Mouse (Mus musculus): ENCODE measurements around the gene Ppp6r2. TPM values are rescaled to one million over a fixed set of nuclear protein-coding genes. Genes with fewer than 3 reads are reported as not detected.

Ppp6r2 gene
- polyA plus RNA-seq, 1 experiment from 2014 or later = 22.7 TPM

GRCm38 (mm10) chr15:89295580-89296165, 84.3 kb downstream of the Ppp6r2 start:
- DNase-seq (ENCODE audit: low spot score) (no peak), ATAC-seq (ENCODE audit: insufficient number of reproducible peaks, low FRiP score, low TSS enrichment, low read depth) (no peak)
- Histone ChIP-seq H3K4me1 (ENCODE audit: control insufficient read depth, insufficient read depth, low read length) (no peaks in the 10 kb centered on the region), H3K9me3 (ENCODE audit: control insufficient read depth, low read length) (no peaks in the 10 kb centered on the region), H3K9ac (ENCODE audit: low read length) (no peak overlapping the region), H3K27ac (replicated peaks; ENCODE audit: low read depth, low read length) (no peak overlapping the region), H3K4me2 (ENCODE audit: low read depth, severe bottlenecking) (no peak overlapping the region), H3K4me3 (ENCODE audit: low read depth, low read length) (no peak overlapping the region), H3K36me3 (ENCODE audit: control insufficient read depth, insufficient read depth, low read length) (peaks cover 27% of the 10 kb centered on the region), H3K27me3 (ENCODE audit: control insufficient read depth, insufficient read depth, low read length) (no peaks in the 10 kb centered on the region)
- WGBS = 94% methylated on average over 8 of the region's 8 CpGs

- no peaks in the 10 kb centered on the region for H3K27me3 ChIP-seq (ENCODE audit: control insufficient read depth, insufficient read depth, low read length)
These were observed 85.1 kb downstream of the Ppp6r2 start for GRCm38 (mm10) chr15:89296465-89296864.

GRCm38 (mm10) chr15:89297695-89298094, 86.3 kb downstream of the Ppp6r2 start:
- Histone ChIP-seq H3K9ac (ENCODE audit: low read length) (no peak overlapping the region), H3K4me3 (ENCODE audit: low read depth, low read length) (no peak overlapping the region), H3K27ac (replicated peaks; ENCODE audit: low read depth, low read length) (no peak overlapping the region), H3K9me3 (ENCODE audit: control insufficient read depth, low read length) (no peaks in the 10 kb centered on the region), H3K4me1 (ENCODE audit: control insufficient read depth, insufficient read depth, low read length) (no peaks in the 10 kb centered on the region), H3K36me3 (ENCODE audit: control insufficient read depth, insufficient read depth, low read length) (peaks cover 35% of the 10 kb centered on the region), H3K27me3 (ENCODE audit: control insufficient read depth, insufficient read depth, low read length) (no peaks in the 10 kb centered on the region), H3K4me2 (ENCODE audit: low read depth, severe bottlenecking) (no peak overlapping the region)
- no peak for DNase-seq (ENCODE audit: low spot score)
- no peak for ATAC-seq (ENCODE audit: insufficient number of reproducible peaks, low FRiP score, low TSS enrichment, low read depth)
- 89% methylated on average over 2 of the region's 2 CpGs for WGBS

More at GRCm38 (mm10) chr15:89296465-89296864, 85.1 kb downstream of the Ppp6r2 start:
- H3K4me3 ChIP-seq (ENCODE audit: low read depth, low read length) = no peak overlapping the region
- no peak for ATAC-seq (ENCODE audit: insufficient number of reproducible peaks, low FRiP score, low TSS enrichment, low read depth)
- H3K9me3 ChIP-seq (ENCODE audit: control insufficient read depth, low read length) = no peaks in the 10 kb centered on the region
- 89% methylated on average over 1 of the region's 1 CpGs for WGBS
- H3K36me3 ChIP-seq (ENCODE audit: control insufficient read depth, insufficient read depth, low read length) = peaks cover 29% of the 10 kb centered on the region
- no peak for DNase-seq (ENCODE audit: low spot score)
- H3K9ac ChIP-seq (ENCODE audit: low read length) = no peak overlapping the region
- no peak overlapping the region for H3K4me2 ChIP-seq (ENCODE audit: low read depth, severe bottlenecking)
- H3K27ac ChIP-seq (replicated peaks; ENCODE audit: low read depth, low read length) = no peak overlapping the region
- no peaks in the 10 kb centered on the region for H3K4me1 ChIP-seq (ENCODE audit: control insufficient read depth, insufficient read depth, low read length)

GRCm38 (mm10) chr15:89300180-89300579, 88.8 kb downstream of the Ppp6r2 start:
- no peak overlapping the region for H3K27ac ChIP-seq (replicated peaks; ENCODE audit: low read depth, low read length)
- ATAC-seq (ENCODE audit: insufficient number of reproducible peaks, low FRiP score, low TSS enrichment, low read depth) (no peak), DNase-seq (ENCODE audit: low spot score) (no peak)
- H3K4me3 ChIP-seq (ENCODE audit: low read depth, low read length) = no peak overlapping the region
- no peak overlapping the region for H3K9ac ChIP-seq (ENCODE audit: low read length)
- peaks cover 32% of the 10 kb centered on the region for H3K36me3 ChIP-seq (ENCODE audit: control insufficient read depth, insufficient read depth, low read length)
- no peaks in the 10 kb centered on the region for H3K4me1 ChIP-seq (ENCODE audit: control insufficient read depth, insufficient read depth, low read length)
- no peaks in the 10 kb centered on the region for H3K9me3 ChIP-seq (ENCODE audit: control insufficient read depth, low read length)
- no peak overlapping the region for H3K4me2 ChIP-seq (ENCODE audit: low read depth, severe bottlenecking)
- H3K27me3 ChIP-seq (ENCODE audit: control insufficient read depth, insufficient read depth, low read length) = no peaks in the 10 kb centered on the region
- 91% methylated on average over 13 of the region's 13 CpGs for WGBS

- Histone ChIP-seq H3K9me3 (ENCODE audit: control insufficient read depth, low read length) (no peaks in the 10 kb centered on the region), H3K27me3 (ENCODE audit: control insufficient read depth, insufficient read depth, low read length) (no peaks in the 10 kb centered on the region), H3K9ac (ENCODE audit: low read length) (no peak overlapping the region), H3K4me3 (ENCODE audit: low read depth, low read length) (no peak overlapping the region), H3K36me3 (ENCODE audit: control insufficient read depth, insufficient read depth, low read length) (peaks cover 34% of the 10 kb centered on the region), H3K27ac (replicated peaks; ENCODE audit: low read depth, low read length) (no peak overlapping the region), H3K4me1 (ENCODE audit: control insufficient read depth, insufficient read depth, low read length) (no peaks in the 10 kb centered on the region), H3K4me2 (ENCODE audit: low read depth, severe bottlenecking) (no peak overlapping the region)
- 94% methylated on average over 8 of the region's 8 CpGs for WGBS
- ATAC-seq (ENCODE audit: insufficient number of reproducible peaks, low FRiP score, low TSS enrichment, low read depth) (no peak), DNase-seq (ENCODE audit: low spot score) (no peak)
These were observed 89.2 kb downstream of the Ppp6r2 start for GRCm38 (mm10) chr15:89300600-89300999.

- ATAC-seq (ENCODE audit: insufficient number of reproducible peaks, low FRiP score, low TSS enrichment, low read depth) (no peak), DNase-seq (ENCODE audit: low spot score) (no peak)
- Histone ChIP-seq H3K27me3 (ENCODE audit: control insufficient read depth, insufficient read depth, low read length) (no peaks in the 10 kb centered on the region), H3K36me3 (ENCODE audit: control insufficient read depth, insufficient read depth, low read length) (peaks cover 19% of the 10 kb centered on the region; the same call in 1 of the 2 replicates), H3K27ac (replicated peaks; ENCODE audit: low read depth, low read length) (no peak overlapping the region), H3K4me2 (ENCODE audit: low read depth, severe bottlenecking) (no peak overlapping the region), H3K9ac (ENCODE audit: low read length) (no peak overlapping the region), H3K4me1 (ENCODE audit: control insufficient read depth, insufficient read depth, low read length) (no peaks in the 10 kb centered on the region), H3K4me3 (ENCODE audit: low read depth, low read length) (no peak overlapping the region), H3K9me3 (ENCODE audit: control insufficient read depth, low read length) (no peaks in the 10 kb centered on the region)
- WGBS = 81% methylated on average over 1 of the region's 1 CpGs
These were observed 94.6 kb downstream of the Ppp6r2 start for GRCm38 (mm10) chr15:89305966-89306365.

- Histone ChIP-seq H3K27me3 (ENCODE audit: control insufficient read depth, insufficient read depth, low read length) (no peaks in the 10 kb centered on the region), H3K36me3 (ENCODE audit: control insufficient read depth, insufficient read depth, low read length) (peaks cover 12% of the 10 kb centered on the region; the same call in 1 of the 2 replicates), H3K9me3 (ENCODE audit: control insufficient read depth, low read length) (no peaks in the 10 kb centered on the region), H3K4me1 (ENCODE audit: control insufficient read depth, insufficient read depth, low read length) (no peaks in the 10 kb centered on the region), H3K9ac (ENCODE audit: low read length) (no peak overlapping the region), H3K4me3 (ENCODE audit: low read depth, low read length) (no peak overlapping the region), H3K4me2 (ENCODE audit: low read depth, severe bottlenecking) (no peak overlapping the region), H3K27ac (replicated peaks; ENCODE audit: low read depth, low read length) (no peak overlapping the region)
- WGBS = 92% methylated on average over 13 of the region's 13 CpGs
- ATAC-seq (ENCODE audit: insufficient number of reproducible peaks, low FRiP score, low TSS enrichment, low read depth) (no peak), DNase-seq (ENCODE audit: low spot score) (no peak)
These were observed 96.1 kb downstream of the Ppp6r2 start for GRCm38 (mm10) chr15:89307461-89307860.

GRCm38 (mm10) chr15:89308406-89309139, 97.2 kb downstream of the Ppp6r2 start:
- H3K4me1 ChIP-seq (ENCODE audit: control insufficient read depth, insufficient read depth, low read length) = no peaks in the 10 kb centered on the region; the same call in none of the 2 replicates
- H3K27me3 ChIP-seq (ENCODE audit: control insufficient read depth, insufficient read depth, low read length) = no peaks in the 10 kb centered on the region
- H3K9ac ChIP-seq (ENCODE audit: low read length) = no peak overlapping the region
- H3K36me3 ChIP-seq (ENCODE audit: control insufficient read depth, insufficient read depth, low read length) = peaks cover 10% of the 10 kb centered on the region; the same call in 1 of the 2 replicates
- no peak for DNase-seq (ENCODE audit: low spot score)
- H3K9me3 ChIP-seq (ENCODE audit: control insufficient read depth, low read length) = no peaks in the 10 kb centered on the region
- no peak for ATAC-seq (ENCODE audit: insufficient number of reproducible peaks, low FRiP score, low TSS enrichment, low read depth)
- H3K27ac ChIP-seq (replicated peaks; ENCODE audit: low read depth, low read length) = no peak overlapping the region
- 86% methylated on average over 7 of the region's 7 CpGs for WGBS
- no peak overlapping the region for H3K4me2 ChIP-seq (ENCODE audit: low read depth, severe bottlenecking)
- H3K4me3 ChIP-seq (ENCODE audit: low read depth, low read length) = no peak overlapping the region

Measured in limb, embryonic 11.5 days (tissue).